Mouse (Mus musculus) cerebellum, postnatal 4 days (tissue): ENCODE results near the gene Sipa1l2.

Experiments
- DNase-seq, 2 experiments: peaks; one replicate each; pipeline ENCODE4 v3.0.0; 2022; ENCODE audit warnings: low spot score in 2 of 2, mixed read lengths in 1 of 2

The Sipa1l2 gene

GRCm38 (mm10) chr8:125580426-125580825 is 10.8 kb upstream of the Sipa1l2 start:
- no peak for DNase-seq

DNA sequence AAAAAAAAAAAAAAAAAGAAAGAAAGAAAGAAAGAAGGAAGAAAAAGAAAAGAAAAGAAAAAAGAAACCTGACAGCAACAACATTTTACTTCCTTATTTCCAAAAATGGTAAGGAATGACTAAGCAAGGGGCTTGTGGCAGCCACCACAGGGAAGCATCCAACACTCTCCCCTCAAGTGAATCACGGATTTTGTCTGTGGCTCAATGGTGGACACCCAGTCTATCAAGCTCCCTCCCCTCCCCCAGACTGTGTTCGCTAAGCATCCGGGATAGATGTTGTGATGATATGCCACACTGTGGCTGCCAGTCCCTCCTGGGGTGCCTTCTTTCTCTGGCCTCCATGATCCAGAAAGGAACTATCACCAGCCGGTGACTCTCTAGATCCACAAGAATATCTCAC is 6.5 kb upstream of the Sipa1l2 start:
- no peak for DNase-seq

DNA sequence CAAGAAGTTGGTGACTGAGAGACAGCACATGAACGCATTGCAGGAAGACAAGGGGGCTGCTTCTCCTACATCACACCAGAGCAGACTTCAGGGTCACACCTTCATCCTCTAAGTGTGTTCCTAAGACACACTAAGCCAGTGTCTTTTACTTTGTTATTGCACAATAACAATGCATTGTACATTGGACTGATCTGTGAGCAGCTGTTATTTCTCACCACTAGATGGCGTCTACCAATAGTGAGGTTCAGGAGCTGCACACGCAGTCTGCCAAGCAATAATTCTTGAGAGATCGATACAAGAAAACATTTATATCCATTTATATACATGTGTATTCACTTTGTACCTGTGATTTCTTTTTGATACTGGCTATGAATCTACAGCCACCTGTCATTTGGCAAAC is 4.7 kb upstream of the Sipa1l2 start:
- DNase-seq: peak in 1 of 2 experiments; percentile 26

GRCm38 (mm10) chr8:125572246-125572645 is 2.6 kb upstream of the Sipa1l2 start:
- no peak for DNase-seq

GRCm38 (mm10) chr8:125570835-125571465 is 1.3 kb upstream of the Sipa1l2 start:
- peak; percentile 32 to 54 for DNase-seq

DNA sequence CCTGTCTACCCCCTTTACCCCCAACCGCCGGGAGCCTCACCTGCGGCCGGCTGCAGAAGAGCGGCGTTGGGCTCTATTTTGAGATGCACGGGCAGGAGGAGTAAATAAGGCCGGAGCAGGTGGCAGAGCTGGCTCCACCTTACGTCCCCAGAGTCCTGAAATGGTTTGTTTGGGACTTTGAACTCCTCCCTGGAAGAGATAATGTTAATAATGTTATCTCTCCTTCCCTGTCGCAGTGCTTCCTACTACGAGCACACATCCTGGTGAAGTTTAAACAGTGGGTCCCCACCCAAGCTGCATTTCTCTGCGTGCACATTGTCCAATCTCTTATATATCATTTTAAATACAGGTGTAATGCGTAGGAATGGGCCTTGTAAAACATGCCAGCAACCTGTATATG is 781 bp upstream of the Sipa1l2 start:
- DNase-seq: no peak

GRCm38 (mm10) chr8:125568851-125569532 is 616 bp downstream of the Sipa1l2 start:
- DNase-seq: peak in 1 of 2 experiments; percentile 22

GRCm38 (mm10) chr8:125568421-125568850 is 1.2 kb downstream of the Sipa1l2 start:
- no peak for DNase-seq

GRCm38 (mm10) chr8:125567569-125567968 is 2.0 kb downstream of the Sipa1l2 start:
- no peak for DNase-seq

DNA sequence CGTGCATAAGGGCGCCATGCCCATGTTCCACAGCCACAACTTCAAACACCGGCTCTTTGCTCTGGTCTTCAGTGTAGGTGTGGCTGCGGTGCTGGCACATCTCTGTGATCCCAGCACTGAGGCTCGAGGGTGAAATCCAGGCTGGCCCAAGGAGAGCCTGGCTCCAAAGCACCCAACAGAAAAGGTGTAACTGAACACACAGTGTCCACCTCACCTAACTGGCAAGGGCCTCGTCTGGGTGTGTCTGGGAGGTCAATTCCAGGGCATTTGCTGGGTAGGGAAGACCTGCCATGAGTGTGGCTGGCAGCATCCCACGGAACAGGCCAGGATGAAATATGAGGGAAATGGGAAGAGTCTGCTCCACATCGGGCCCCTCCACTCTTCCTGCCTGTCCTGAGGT is 6.7 kb downstream of the Sipa1l2 start:
- no peak for DNase-seq

DNA sequence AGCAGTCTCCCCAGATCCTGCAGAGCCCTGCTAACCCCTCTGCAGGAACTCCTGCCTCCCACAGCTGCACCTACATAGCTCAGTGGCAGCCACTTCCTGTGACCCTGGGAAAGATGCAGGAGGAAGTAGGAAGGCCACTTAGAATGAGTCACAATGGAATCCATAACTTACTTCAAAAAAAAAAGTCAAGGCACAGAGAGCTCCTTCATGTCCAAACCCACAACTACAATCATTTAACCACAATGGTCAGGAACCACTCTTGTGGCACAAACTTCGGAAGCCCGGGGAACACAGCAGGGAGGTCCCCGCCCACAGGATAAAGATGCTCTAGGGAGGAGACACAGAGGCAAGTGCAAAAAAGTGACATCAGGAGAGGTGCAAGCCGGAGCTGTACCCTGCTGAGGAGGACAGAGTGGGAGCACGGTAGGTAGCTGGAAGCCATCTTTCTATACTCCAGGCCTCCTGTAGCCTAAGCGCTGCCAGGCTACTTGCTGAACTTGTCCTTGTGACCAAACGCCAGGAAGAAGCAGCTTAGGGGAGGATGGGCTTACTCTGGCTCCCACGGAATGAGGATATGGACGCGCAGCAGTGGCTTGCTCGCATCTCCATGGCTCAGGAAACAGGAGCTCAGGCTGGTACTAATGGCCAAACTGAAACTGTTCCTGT is 8.7 kb downstream of the Sipa1l2 start:
- no peak for DNase-seq

- DNase-seq: no peak
These were observed 10.4 kb downstream of the Sipa1l2 start for GRCm38 (mm10) chr8:125559066-125559653.

- peak; percentile 44 to 75 for DNase-seq
These were observed 11.2 kb downstream of the Sipa1l2 start for GRCm38 (mm10) chr8:125558109-125559065.

DNA sequence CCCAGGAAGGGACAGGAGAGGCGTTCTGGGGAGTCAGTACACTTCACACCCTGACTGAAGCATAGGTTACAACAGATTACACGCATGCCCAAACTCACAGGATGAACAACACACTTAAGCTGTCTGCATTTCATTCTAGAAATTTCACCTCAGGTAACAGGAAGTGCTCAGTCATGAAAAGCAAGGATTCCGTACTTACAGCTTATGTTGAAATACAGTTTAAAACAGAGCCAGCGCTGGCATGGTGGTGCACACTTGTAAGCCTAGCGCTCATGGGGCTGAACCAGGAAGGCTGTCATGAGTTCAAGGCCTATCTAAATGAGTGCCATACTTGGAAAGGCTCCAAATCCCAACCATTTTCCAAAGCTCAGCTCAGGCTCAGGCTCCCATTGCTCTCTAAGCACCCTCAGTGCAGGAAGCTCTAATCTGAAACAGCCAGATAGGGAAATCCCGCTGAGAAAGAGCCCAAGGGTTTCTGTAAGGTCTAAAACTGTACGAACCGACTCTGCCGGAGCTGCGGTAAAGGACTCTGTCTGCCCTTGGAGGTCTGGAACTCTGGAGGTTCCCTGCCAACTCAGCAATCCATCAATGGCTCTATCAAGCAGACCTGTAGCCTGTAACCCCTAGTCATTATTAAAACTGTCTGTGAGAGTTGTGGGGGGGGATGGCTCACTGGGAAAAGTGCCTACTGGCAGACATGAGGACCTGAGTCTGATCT is 12.1 kb downstream of the Sipa1l2 start:
- no peak for DNase-seq

- no peak for DNase-seq
These were observed 12.9 kb downstream of the Sipa1l2 start for GRCm38 (mm10) chr8:125556706-125557105.

DNA sequence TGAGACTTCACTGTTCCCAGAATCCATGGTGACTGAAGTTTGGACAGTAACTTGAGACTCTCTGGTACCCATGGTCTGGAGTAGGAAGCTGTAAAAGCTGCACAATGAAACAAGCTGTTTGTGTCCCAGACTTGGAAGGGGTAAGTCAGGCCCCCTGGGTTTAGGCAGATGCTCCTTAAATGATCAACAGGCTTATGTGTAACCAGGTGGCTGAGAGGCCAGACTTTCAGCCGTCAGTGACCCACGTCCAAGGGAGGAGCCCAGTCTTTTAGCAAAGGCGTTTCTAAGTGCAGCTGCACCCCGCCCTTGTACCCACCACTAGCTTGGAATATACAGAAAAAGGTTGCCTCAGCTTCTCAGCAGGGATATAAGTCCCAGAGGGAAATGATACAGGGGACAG is 19.0 kb downstream of the Sipa1l2 start:
- DNase-seq: no peak

DNA sequence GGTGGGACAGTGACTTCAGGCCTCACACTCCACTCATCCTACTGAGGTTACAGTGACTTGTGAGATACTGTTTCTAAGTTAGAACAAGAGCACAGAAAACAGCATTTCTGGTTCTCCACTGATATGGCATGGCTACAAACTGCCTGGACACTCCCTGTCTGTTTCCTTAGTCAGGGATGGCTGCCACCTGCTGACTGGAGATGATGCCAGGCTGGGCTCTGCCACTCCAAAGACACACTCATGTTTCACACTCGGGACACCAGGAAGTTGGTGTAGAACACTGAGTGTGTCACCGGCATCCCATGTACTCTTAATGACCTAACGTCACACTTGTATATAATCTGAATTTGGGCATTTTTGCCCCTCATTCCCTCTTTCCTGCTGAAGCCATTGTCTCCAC is 22.3 kb downstream of the Sipa1l2 start:
- DNase-seq: no peak

DNA sequence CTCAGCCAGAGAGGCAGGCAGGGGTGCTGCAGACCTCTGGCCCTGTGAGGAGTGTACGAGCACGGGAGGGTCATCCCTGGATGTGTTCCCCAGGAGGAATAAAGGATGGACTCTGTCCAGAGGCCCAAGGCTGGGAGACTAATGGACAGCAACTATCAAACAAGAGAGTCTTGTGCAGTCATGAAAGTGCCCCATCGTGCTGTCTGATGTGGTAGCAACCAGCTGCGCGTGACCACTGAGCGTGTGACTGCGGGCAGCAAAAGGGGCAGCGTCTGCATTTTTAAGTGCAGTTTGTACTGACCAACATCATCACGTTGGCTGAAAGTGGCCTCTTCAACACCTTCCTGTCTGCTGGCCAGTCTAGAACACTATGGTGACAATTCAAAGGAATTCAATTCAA is 23.7 kb downstream of the Sipa1l2 start:
- DNase-seq: no peak

DNA sequence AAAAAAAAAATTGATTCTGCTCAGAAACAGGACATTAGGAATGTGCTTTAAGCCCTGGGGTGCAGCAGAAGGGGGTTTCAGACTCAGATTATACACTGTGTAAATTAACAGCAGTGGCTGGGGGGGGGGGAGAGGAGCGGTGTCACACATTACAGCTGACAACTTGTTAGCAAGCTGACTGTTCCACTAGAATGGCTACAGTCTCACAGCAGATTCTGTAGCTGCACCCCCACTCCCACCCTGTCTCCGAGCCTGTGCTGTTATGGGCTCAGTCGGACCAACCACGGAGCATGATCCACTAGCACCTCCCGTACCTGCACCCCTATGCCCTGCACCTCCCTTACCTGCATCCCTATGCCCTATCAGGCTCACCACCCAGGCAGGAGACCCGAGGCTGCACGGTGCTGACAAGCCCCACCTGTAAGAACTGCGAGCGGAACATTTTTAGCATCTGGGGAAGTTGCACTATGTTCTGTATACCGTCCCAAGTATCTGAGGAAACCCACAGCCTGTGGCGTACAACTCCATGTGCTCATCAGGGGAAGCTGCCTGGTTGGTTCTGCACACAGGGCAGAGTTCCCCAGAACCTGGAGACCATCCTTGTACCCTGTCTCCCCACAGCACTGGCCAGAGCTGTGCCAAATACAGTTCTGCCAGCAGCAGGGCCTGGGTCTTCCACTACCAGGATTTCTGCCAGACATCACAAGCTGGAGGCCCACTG is 26.6 kb downstream of the Sipa1l2 start:
- DNase-seq: no peak
